Mouse (Mus musculus): ENCODE data around the gene Tmem167. TPM values are rescaled to one million over a fixed set of nuclear protein-coding genes. Genes with fewer than 3 reads are reported as not detected.

The Tmem167 gene
- polyA plus RNA-seq, 1 experiment from 2014 or later: 74.7 TPM

DNA sequence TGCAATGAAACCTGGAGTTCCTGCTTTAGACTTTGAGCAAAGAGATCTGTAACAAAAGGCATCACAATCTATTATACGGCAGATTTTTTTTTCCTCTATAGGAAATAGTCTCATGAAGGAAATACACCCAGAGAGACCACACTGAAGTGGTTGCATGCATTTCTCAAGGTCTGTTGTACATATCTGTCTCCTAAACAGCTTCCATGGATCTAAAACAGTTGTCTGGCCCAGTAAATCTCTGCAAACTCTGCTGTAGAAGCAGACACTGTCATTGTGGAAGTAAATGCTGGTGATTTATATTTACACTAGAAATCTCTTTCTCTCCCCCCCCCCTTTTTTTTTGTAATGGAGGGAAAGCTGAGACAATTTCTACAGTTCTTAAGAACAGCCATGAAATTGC, 99.1 kb downstream of the Tmem167 start:
- ATAC-seq (ENCODE audit: insufficient number of reproducible peaks, low FRiP score, low TSS enrichment, low read depth): no peak
- Histone ChIP-seq H3K4me1 (no peaks in the 10 kb centered on the region), H3K4me3 (no peak overlapping the region), H3K9ac (no peak overlapping the region), H3K9me3 (no peaks in the 10 kb centered on the region), H3K27me3 (no peaks in the 10 kb centered on the region), H3K36me3 (no peaks in the 10 kb centered on the region), H3K27ac (no peak overlapping the region), H3K4me2 (no peak overlapping the region)
- WGBS: 55% methylated on average over 1 of the region's 1 CpGs

DNA sequence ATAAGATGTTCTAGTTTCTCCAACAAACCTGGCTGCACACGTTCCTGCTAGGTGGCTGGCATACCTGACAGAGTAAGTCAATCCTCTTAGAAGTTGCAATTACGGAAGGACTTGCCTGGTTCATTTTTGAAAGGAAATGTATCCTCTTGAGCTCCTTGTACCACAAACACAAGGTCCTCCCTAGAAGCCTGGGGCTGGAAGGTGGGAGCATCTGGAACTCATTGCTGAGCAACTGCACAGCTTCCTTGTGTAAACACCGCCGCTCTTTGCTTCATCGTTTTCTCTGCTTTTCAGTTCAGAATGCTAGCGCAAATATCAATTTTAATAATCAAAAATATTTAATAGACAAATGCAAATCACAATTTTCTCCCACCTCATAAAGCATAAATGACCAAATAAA, 102.9 kb downstream of the Tmem167 start:
- Histone ChIP-seq H3K9ac (no peak overlapping the region), H3K4me1 (no peaks in the 10 kb centered on the region), H3K9me3 (no peaks in the 10 kb centered on the region), H3K36me3 (no peaks in the 10 kb centered on the region), H3K27me3 (no peaks in the 10 kb centered on the region), H3K4me3 (no peak overlapping the region), H3K27ac (no peak overlapping the region), H3K4me2 (no peak overlapping the region)
- no peak for ATAC-seq (ENCODE audit: insufficient number of reproducible peaks, low FRiP score, low TSS enrichment, low read depth)
- WGBS: 29% methylated on average over 6 of the region's 6 CpGs

Other genes with a start within 250 kb of the Tmem167 start
- gene Xrcc4, start 485 bp downstream of the Tmem167 start, polyA plus RNA-seq (2015; fragmentation: Nextera tagmentation; extraction: Ambion mirVana): 11.2 and 14.8 TPM in 2 replicates